Mouse (Mus musculus) stomach, embryonic 16.5 days (tissue): ENCODE results near the gene Zfp658. TPM values are rescaled to one million over a fixed set of nuclear protein-coding genes. Genes with fewer than 3 reads are reported as not detected.

ENCODE experiments used
- ATAC-seq: fragments of 200-750 bp; cut with Nextera tagmentation; 2 replicates; pipeline ENCODE4 v1.8.0; 2017; ENCODE audit warnings: moderate number of reproducible peaks, moderate TSS enrichment; ENCODE audit not compliant: insufficient read depth, low FRiP score
- H3K27ac ChIP-seq: fragments of 300-500 bp; sonication (generic); 2 replicates; pipeline ENCODE4 v1.5.1; 2014; ENCODE audit warnings: low read length
- H3K27me3 ChIP-seq: fragments of 300-500 bp; sonication (generic); 2 replicates; pipeline ENCODE4 v1.6.1; 2014; ENCODE audit warnings: low read length, control low read depth, mixed read lengths; ENCODE audit not compliant: control insufficient read depth, insufficient read depth
- H3K36me3 ChIP-seq: fragments of 300-500 bp; sonication (generic); 2 replicates; pipeline ENCODE4 v1.6.1; 2014; ENCODE audit warnings: low read length; ENCODE audit not compliant: control insufficient read depth, insufficient read depth
- H3K4me1 ChIP-seq: fragments of 300-500 bp; sonication (generic); 2 replicates; pipeline ENCODE4 v1.6.1; 2014; ENCODE audit warnings: low read length, control low read depth, mixed read lengths; ENCODE audit not compliant: control insufficient read depth, insufficient read depth
- H3K4me2 ChIP-seq: fragments of 300-500 bp; sonication (generic); 2 replicates; pipeline ENCODE4 v1.6.1; 2014; ENCODE audit warnings: low read depth, low read length, mixed read lengths
- H3K4me3 ChIP-seq: fragments of 300-500 bp; sonication (generic); replicated peaks from 2 replicates; pipeline ENCODE4 v1.5.1; 2014; ENCODE audit warnings: mild to moderate bottlenecking, low read length
- H3K9ac ChIP-seq: fragments of 300-500 bp; sonication (generic); 2 replicates; pipeline ENCODE4 v1.6.1; 2014; ENCODE audit warnings: low read length
- H3K9me3 ChIP-seq: fragments of 300-500 bp; sonication (generic); replicated peaks from 2 replicates; pipeline ENCODE4 v1.6.1; 2016; ENCODE audit warnings: low read length, control low read depth; ENCODE audit not compliant: control insufficient read depth
- WGBS: fragments of 180-500 bp; shearing (Covaris S2); extraction: QIAGEN DNeasy Blood & Tissue Kit; methylation state at CpG from one replicate; pipeline ENCODE4 v1.1.7; 2014; 5-methylcytosine and 5-hydroxymethylcytosine counted together
- polyA plus RNA-seq: library from polyadenylated mRNA; unstranded; fragments of >200 nt; fragmentation: Nextera tagmentation; extraction: Ambion mirVana; gene quantifications from 2 replicates; pipeline ENCODE4 v1.2.1, GENCODE M21; 2015

Gene Zfp658
- polyA plus RNA-seq, 1 experiment from 2014 or later: 3.6 TPM

- Histone ChIP-seq H3K4me3 (no peak within 1 kb of the TSS), H3K27ac (no peak within 1 kb of the TSS), H3K36me3 (no peaks in the 10 kb centered on the region), H3K4me1 (no peaks in the 10 kb centered on the region), H3K9ac (no peak within 1 kb of the TSS), H3K9me3 (no peaks in the 10 kb centered on the region), H3K27me3 (no peaks in the 10 kb centered on the region), H3K4me2 (no peak within 1 kb of the TSS)
- no peak for ATAC-seq
- 72% methylated on average over 7 of the region's 7 CpGs for WGBS
These were observed 17.7 kb upstream of the Zfp658 start, which contains the start of gene Cd33 for GRCm38 (mm10) chr7:43544225-43544977. TSS of gene Cd33 (minus strand) at chr7:43544428.

- Histone ChIP-seq H3K27me3 (no peaks in the 10 kb centered on the region), H3K4me2 (no peak overlapping the region), H3K4me1 (no peaks in the 10 kb centered on the region), H3K9me3 (no peaks in the 10 kb centered on the region), H3K27ac (no peak overlapping the region), H3K4me3 (no peak overlapping the region), H3K36me3 (no peaks in the 10 kb centered on the region), H3K9ac (no peak overlapping the region)
- 55% methylated on average over 7 of the region's 7 CpGs for WGBS
- no peak for ATAC-seq
These were observed 16.2 kb upstream of the Zfp658 start for GRCm38 (mm10) chr7:43545656-43546545.

- Histone ChIP-seq H3K27me3 (no peaks in the 10 kb centered on the region), H3K4me2 (no peak overlapping the region), H3K4me1 (no peaks in the 10 kb centered on the region), H3K4me3 (no peak overlapping the region), H3K9ac (no peak overlapping the region), H3K27ac (no peak overlapping the region), H3K36me3 (no peaks in the 10 kb centered on the region), H3K9me3 (no peaks in the 10 kb centered on the region)
- ATAC-seq: no peak
- 35% methylated on average over 5 of the region's 5 CpGs for WGBS
These were observed 14.4 kb upstream of the Zfp658 start for GRCm38 (mm10) chr7:43547666-43548065.

- ATAC-seq: no peak
- 78% methylated on average over 4 of the region's 4 CpGs for WGBS
- Histone ChIP-seq H3K4me2 (no peak overlapping the region), H3K4me3 (no peak overlapping the region), H3K27ac (no peak overlapping the region), H3K36me3 (no peaks in the 10 kb centered on the region), H3K4me1 (no peaks in the 10 kb centered on the region), H3K9ac (no peak overlapping the region), H3K27me3 (no peaks in the 10 kb centered on the region), H3K9me3 (no peaks in the 10 kb centered on the region)
These were observed 13.8 kb upstream of the Zfp658 start for GRCm38 (mm10) chr7:43548206-43548605.

GRCm38 (mm10) chr7:43553153-43553552, 8.9 kb upstream of the Zfp658 start:
- 74% methylated on average over 4 of the region's 4 CpGs for WGBS
- Histone ChIP-seq H3K27me3 (no peaks in the 10 kb centered on the region), H3K36me3 (no peaks in the 10 kb centered on the region), H3K4me1 (no peaks in the 10 kb centered on the region), H3K4me3 (no peak overlapping the region), H3K9ac (no peak overlapping the region), H3K27ac (no peak overlapping the region), H3K4me2 (no peak overlapping the region), H3K9me3 (no peaks in the 10 kb centered on the region)
- ATAC-seq: no peak

GRCm38 (mm10) chr7:43554550-43554949, 7.5 kb upstream of the Zfp658 start:
- H3K4me1 ChIP-seq: no peaks in the 10 kb centered on the region
- no peak overlapping the region for H3K9ac ChIP-seq
- H3K9me3 ChIP-seq: no peaks in the 10 kb centered on the region
- H3K4me2 ChIP-seq: no peak overlapping the region
- ATAC-seq: no peak
- no peaks in the 10 kb centered on the region for H3K27me3 ChIP-seq
- no peak overlapping the region for H3K4me3 ChIP-seq
- no peak overlapping the region for H3K27ac ChIP-seq
- WGBS: 54% methylated on average over 3 of the region's 3 CpGs
- H3K36me3 ChIP-seq: no peaks in the 10 kb centered on the region

- Histone ChIP-seq H3K27ac (no peak overlapping the region), H3K36me3 (no peaks in the 10 kb centered on the region), H3K4me1 (no peaks in the 10 kb centered on the region), H3K27me3 (no peaks in the 10 kb centered on the region), H3K9ac (no peak overlapping the region), H3K4me3 (no peak overlapping the region), H3K4me2 (no peak overlapping the region), H3K9me3 (no peaks in the 10 kb centered on the region)
- ATAC-seq: 0 out of 2 replicates have a peak, but pooled peaks have one; percentile 33
- WGBS: 84% methylated on average over 5 of the region's 5 CpGs
These were observed 6.7 kb upstream of the Zfp658 start for GRCm38 (mm10) chr7:43555351-43555750.

GRCm38 (mm10) chr7:43556901-43557300, 5.2 kb upstream of the Zfp658 start:
- Histone ChIP-seq H3K36me3 (no peaks in the 10 kb centered on the region), H3K4me3 (no peak overlapping the region), H3K27me3 (no peaks in the 10 kb centered on the region), H3K27ac (no peak overlapping the region), H3K9me3 (no peaks in the 10 kb centered on the region), H3K4me2 (no peak overlapping the region), H3K9ac (no peak overlapping the region), H3K4me1 (no peaks in the 10 kb centered on the region)
- no peak for ATAC-seq
- WGBS: 28% methylated on average over 1 of the region's 1 CpGs

- H3K4me2 ChIP-seq: peak overlapping the region; percentile 78
- no peaks in the 10 kb centered on the region for H3K27me3 ChIP-seq
- peaks cover 7% of the 10 kb centered on the region for H3K4me1 ChIP-seq
- H3K9me3 ChIP-seq: no peaks in the 10 kb centered on the region
- peak overlapping the region; percentile 82 for H3K27ac ChIP-seq
- H3K9ac ChIP-seq: peak overlapping the region; percentile 82
- no peaks in the 10 kb centered on the region for H3K36me3 ChIP-seq
- ATAC-seq: no peak
- peak overlapping the region; percentile 73 for H3K4me3 ChIP-seq
- WGBS: 1% methylated on average over 10 of the region's 10 CpGs
These were observed 605 bp downstream of the Zfp658 start for GRCm38 (mm10) chr7:43562651-43563070.
